Mouse (Mus musculus): ENCODE measurements around the gene Lims1.

GRCm38 (mm10) chr10:58395723-58396122, 72.5 kb downstream of the Lims1 start:
- TF ChIP-seq CTCF (IDR thresholded peaks at IDR 0.05; ENCODE audit: low read depth): no peak
- TF ChIP-seq EP300 (IDR thresholded peaks at IDR 0.05; ENCODE audit: low read depth): no peak

All from heart, postnatal 0 days (tissue).